Mouse (Mus musculus) urinary bladder, adult 18-20 months (tissue): Measurements from ENCODE around the gene Ing4.

ENCODE experiments used
- DNase-seq, 2 experiments: peaks; one replicate each; pipeline ENCODE4 v3.0.0; 2022; ENCODE audit warnings: low spot score in 2 of 2, mixed read lengths in 2 of 2

Ing4 gene

GRCm38 (mm10) chr6:125090341-125091085, 51.0 kb downstream of the Ing4 start:
- DNase-seq: no peak

DNA sequence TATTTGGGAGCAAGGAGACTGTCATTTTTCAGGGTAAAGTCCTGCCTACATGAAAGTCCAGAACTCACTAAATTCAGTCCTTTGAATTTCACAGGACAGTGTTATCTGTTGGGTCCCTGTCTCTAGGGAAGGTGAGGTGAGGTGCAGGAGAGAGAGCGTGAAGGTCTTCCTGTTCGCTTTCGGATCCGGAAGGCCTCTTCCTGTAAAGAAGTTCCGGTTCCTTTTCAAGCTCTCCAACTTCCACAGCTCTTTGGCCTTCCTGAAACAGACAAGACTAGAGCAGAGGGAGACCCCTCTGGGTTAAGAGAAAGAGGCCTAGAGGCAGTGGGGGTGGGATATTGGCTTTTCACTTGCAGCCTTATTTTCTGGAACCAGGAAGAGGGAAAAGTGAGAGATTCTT, 52.8 kb downstream of the Ing4 start:
- DNase-seq: no peak

- DNase-seq: no peak
Observed at GRCm38 (mm10) chr6:125094843-125095242, 55.3 kb downstream of the Ing4 start.

- DNase-seq: peak; percentile 87 to 89
Observed at GRCm38 (mm10) chr6:125095391-125096278, 56.1 kb downstream of the Ing4 start, which contains the start of gene Chd4. TSS of gene Chd4 (plus strand) at chr6:125095981.

DNA sequence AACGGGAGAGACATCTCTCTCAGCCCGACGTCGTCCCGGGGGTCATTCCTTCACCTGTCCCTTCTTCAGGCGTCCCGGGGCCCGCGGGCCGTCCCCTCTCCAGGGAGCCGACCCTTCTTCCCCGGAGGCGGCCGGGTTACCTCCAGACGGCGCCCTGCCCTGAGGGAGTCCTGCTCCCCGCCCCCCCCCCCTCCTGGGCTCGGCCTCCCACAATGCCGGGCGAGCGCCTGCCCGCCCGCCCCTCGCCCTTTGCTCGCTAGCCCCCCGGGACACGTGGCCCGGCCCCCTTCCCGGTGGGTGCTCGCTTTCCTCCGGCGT, 56.7 kb downstream of the Ing4 start:
- no peak for DNase-seq

DNA sequence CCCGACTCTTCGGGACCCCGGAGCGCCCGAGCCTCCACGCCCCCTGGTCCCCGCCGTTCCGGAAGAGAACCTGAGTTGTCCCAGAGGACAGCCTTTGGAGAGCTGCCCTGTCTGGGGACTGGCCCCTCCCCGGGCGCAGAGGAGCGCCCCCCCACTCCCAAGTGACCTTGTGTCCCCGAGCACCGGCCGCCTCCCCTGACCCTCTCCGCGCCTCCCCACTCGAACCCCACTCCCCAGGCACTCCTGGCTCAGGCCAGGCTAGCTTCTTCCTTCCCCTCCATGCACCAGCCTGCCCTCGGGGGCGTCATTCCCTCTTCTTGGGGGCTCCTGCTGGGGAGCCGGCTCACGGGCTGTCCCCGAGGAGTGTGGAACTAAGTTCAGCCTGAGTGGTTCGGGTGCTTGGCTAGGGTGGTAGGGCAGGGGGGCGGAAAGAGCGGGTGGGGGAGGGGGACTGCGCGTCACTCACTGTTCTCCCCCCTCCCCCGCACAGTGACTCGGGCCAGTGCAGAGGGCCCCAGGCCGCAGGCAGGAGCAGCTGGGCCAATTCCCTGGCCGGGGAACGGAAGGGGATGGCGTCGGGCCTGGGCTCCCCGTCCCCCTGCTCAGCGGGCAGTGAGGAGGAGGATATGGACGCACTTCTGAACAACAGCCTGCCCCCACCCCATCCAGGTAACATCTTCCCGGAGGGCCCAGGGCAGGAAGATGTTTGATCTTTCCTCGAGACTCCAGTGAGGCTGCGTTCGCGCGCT, 57.2 kb downstream of the Ing4 start:
- peak; percentile 30 to 43 for DNase-seq

GRCm38 (mm10) chr6:125097346-125097689, 57.8 kb downstream of the Ing4 start:
- peak in 1 of 2 experiments; percentile 26 for DNase-seq

DNA sequence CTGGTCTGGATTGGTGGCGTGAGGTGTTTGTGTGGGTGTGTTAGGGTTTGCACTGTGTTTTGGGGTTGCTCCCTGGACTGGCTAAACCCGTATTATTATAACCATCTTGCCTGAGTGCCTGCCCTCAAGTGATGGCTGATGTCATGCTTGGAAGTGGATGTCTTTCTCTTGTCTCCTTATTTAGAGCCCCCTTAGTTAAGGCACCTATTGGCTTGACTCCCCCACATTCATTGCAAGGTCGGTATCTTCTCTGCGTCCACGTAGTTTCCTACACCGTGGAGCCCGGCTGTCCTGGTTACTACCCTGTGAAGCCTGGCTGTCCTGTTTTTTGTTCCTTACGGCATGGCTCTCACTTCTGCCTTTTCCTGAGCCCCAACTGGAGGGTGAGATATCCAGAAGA, 58.4 kb downstream of the Ing4 start:
- no peak for DNase-seq

- no peak for DNase-seq
Observed at GRCm38 (mm10) chr6:125098513-125098912, 59.0 kb downstream of the Ing4 start.
